8 mouse cellular contexts compared by ENCODE assay signal in the genomic region with DNA sequence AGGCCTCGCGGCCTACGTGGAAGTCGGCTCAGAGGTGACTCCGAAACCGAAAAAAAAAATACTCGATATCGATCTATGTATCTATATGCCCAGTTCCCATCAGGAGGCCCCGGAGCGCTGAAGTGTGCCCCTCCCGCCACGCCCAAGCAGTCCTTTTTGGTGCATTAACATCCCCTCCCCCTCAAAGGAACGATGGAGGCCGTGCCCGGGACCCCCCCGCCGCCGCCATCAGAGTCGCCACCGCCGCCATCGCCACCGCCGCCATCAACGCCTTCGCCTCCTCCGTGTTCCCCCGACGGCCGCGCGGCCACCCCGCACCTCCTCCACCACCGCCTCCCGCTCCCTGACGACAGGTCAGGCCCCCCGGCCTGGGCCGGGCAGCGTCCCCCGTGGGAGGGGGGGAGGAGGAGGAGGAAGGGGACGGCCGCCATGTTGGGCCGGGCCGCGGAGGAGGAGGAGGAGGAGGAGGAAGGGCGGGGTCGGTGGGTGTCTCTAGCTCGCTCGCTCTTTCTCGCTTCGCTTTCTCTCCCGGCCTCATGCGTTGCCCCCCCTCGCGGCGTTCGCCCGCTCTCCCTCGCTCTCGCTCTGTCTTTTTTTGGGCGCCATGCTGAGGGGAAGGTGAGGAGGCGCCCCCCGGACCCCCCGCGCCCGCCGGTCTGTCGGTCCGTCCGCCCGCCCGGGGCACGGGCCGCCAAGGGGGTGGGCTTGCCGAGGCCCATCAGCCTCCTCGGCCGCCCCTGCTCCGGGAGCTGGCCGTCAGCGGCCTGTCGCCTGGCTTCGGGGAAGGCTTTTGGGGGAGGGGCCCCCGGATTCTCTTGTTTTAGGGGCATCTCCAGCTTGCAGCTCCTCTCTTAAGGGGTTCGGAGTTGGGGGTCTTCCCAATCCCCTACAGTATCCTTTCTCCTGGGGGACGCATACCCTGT. TPM values are rescaled to one million over a fixed set of nuclear protein-coding genes. Genes with fewer than 3 reads are reported as not detected.
DNase-seq lines count a peak whose midpoint lies in the region; ATAC-seq and TF ChIP-seq lines count a peak whose summit lies in the region.

Gene Zc3h4 (plus strand): TSS at position 222 of the 923 bp plus-strand sequence.

- H3K4me1 ChIP-seq in ES-Bruce4 (ENCODE audit: control insufficient read depth, insufficient read depth, low read length): peaks cover 1% of the 10 kb centered on the region
- peaks cover 34% of the 10 kb centered on the region for H3K4me1 ChIP-seq in forebrain, embryonic 13.5 days
- peaks cover 27% of the 10 kb centered on the region for H3K4me1 ChIP-seq in heart, postnatal 0 days (ENCODE audit: control insufficient read depth, insufficient read depth)
- H3K4me1 ChIP-seq in liver, postnatal 0 days (ENCODE audit: insufficient read depth): peaks cover 36% of the 10 kb centered on the region
- peaks cover 36% of the 10 kb centered on the region for H3K4me1 ChIP-seq in neural tube, embryonic 13.5 days (replicated peaks)

- peak within 1 kb of the TSS; percentile 89 for H3K4me3 ChIP-seq in ES-Bruce4 (ENCODE audit: low read depth, low read length)
- H3K4me3 ChIP-seq in forebrain, embryonic 13.5 days: peak within 1 kb of the TSS; percentile 92
- peak within 1 kb of the TSS; percentile 92 for H3K4me3 ChIP-seq in heart, postnatal 0 days (ENCODE audit: low read depth, low read length)
- H3K4me3 ChIP-seq in liver, postnatal 0 days (ENCODE audit: low read depth, low read length): peak within 1 kb of the TSS; percentile 88
- H3K4me3 ChIP-seq in neural tube, embryonic 13.5 days: peak within 1 kb of the TSS; percentile 93

- TF ChIP-seq EP300 in ES-Bruce4 (IDR thresholded peaks at IDR 0.05; ENCODE audit: insufficient read depth, low read depth, low read length): no peak
- no peak; the same call in 1 of the 2 replicates for TF ChIP-seq EP300 in heart, postnatal 0 days (IDR thresholded peaks at IDR 0.05; ENCODE audit: low read depth)
- no peak for TF ChIP-seq EP300 in liver, postnatal 0 days (IDR thresholded peaks at IDR 0.05; ENCODE audit: low read depth)

- no peaks in the 10 kb centered on the region for H3K27me3 ChIP-seq in ES-Bruce4 (ENCODE audit: control insufficient read depth, insufficient read depth, low read length, poor library complexity, severe bottlenecking)
- H3K27me3 ChIP-seq in forebrain, embryonic 13.5 days: no peaks in the 10 kb centered on the region
- no peaks in the 10 kb centered on the region for H3K27me3 ChIP-seq in heart, postnatal 0 days (ENCODE audit: control insufficient read depth, insufficient read depth, low read length)
- no peaks in the 10 kb centered on the region for H3K27me3 ChIP-seq in liver, postnatal 0 days (ENCODE audit: insufficient read depth, low read length)
- H3K27me3 ChIP-seq in neural tube, embryonic 13.5 days: no peaks in the 10 kb centered on the region

- peak within 1 kb of the TSS; percentile 99 for H3K27ac ChIP-seq in ES-Bruce4 (ENCODE audit: insufficient read depth, low read length)
- peak within 1 kb of the TSS; percentile 100 for H3K27ac ChIP-seq in forebrain, embryonic 13.5 days
- H3K27ac ChIP-seq in heart, postnatal 0 days (ENCODE audit: low read depth): peak within 1 kb of the TSS; percentile 100
- H3K27ac ChIP-seq in liver, postnatal 0 days (ENCODE audit: low read depth): peak within 1 kb of the TSS; percentile 100
- peak within 1 kb of the TSS; percentile 100 for H3K27ac ChIP-seq in neural tube, embryonic 13.5 days (replicated peaks)

- H3K9ac ChIP-seq in ES-Bruce4 (ENCODE audit: low read depth, poor library complexity, severe bottlenecking): peak within 1 kb of the TSS; percentile 97
- H3K9ac ChIP-seq in forebrain, embryonic 13.5 days: peak within 1 kb of the TSS; percentile 100
- peak within 1 kb of the TSS; percentile 99 for H3K9ac ChIP-seq in heart, postnatal 0 days (replicated peaks; ENCODE audit: low read depth, low read length)
- H3K9ac ChIP-seq in liver, postnatal 0 days (replicated peaks): peak within 1 kb of the TSS; percentile 100
- peak within 1 kb of the TSS; percentile 100 for H3K9ac ChIP-seq in neural tube, embryonic 13.5 days

- TF ChIP-seq POLR2A in ES-Bruce4 (IDR thresholded peaks at IDR 0.05; ENCODE audit: insufficient read depth, low read length): peak; percentile 7

- no peak for TF ChIP-seq CTCF in ES-Bruce4 (IDR thresholded peaks at IDR 0.05; ENCODE audit: low read depth, low read length)
- TF ChIP-seq CTCF in heart, postnatal 0 days (IDR thresholded peaks at IDR 0.05; ENCODE audit: low read depth): no peak; the same call in 1 of the 2 replicates
- peak; percentile 30; the same call in 1 of the 2 replicates for TF ChIP-seq CTCF in liver, postnatal 0 days (IDR thresholded peaks at IDR 0.05; ENCODE audit: low read depth)

- H3K36me3 ChIP-seq in ES-Bruce4 (ENCODE audit: control insufficient read depth, insufficient read depth, low read length, poor library complexity, severe bottlenecking): peaks cover 4% of the 10 kb centered on the region; the same call in 1 of the 2 replicates
- no peaks in the 10 kb centered on the region for H3K36me3 ChIP-seq in forebrain, embryonic 13.5 days (ENCODE audit: poor library complexity, severe bottlenecking)
- H3K36me3 ChIP-seq in heart, postnatal 0 days (replicated peaks; ENCODE audit: control insufficient read depth, insufficient read depth, low read length): no peaks in the 10 kb centered on the region
- 0 out of 2 replicates have a peak, but pooled peaks cover 2% of the 10 kb centered on the region for H3K36me3 ChIP-seq in liver, postnatal 0 days (replicated peaks; ENCODE audit: insufficient read depth, low read length)
- H3K36me3 ChIP-seq in neural tube, embryonic 13.5 days: no peaks in the 10 kb centered on the region

- ATAC-seq in cerebellum, adult (ENCODE audit: insufficient number of reproducible peaks, low FRiP score, low TSS enrichment): peak; percentile 18; the same call in 1 of the 2 replicates
- ATAC-seq in forebrain, embryonic 13.5 days: peak; percentile 48
- peak; percentile 42 for ATAC-seq in heart, postnatal 0 days (ENCODE audit: insufficient read depth, low read depth)
- peak; percentile 47 for ATAC-seq in liver, postnatal 0 days
- peak; percentile 32 for ATAC-seq in neural tube, embryonic 13.5 days (ENCODE audit: low read depth)

- under 1% methylated on average over 62 of the region's 85 CpGs for WGBS in forebrain, embryonic 13.5 days
- WGBS in heart, postnatal 0 days: under 1% methylated on average over 58 of the region's 85 CpGs
- under 1% methylated on average over 52 of the region's 85 CpGs for WGBS in liver, postnatal 0 days (ENCODE audit: insufficient replicate concordance)
- WGBS in neural tube, embryonic 13.5 days: under 1% methylated on average over 76 of the region's 85 CpGs

- peak; percentile 91 for DNase-seq in heart, postnatal 0 days (ENCODE audit: low spot score)
- DNase-seq in kidney, postnatal 4 days: peak; percentile 90 to 94
- peak; percentile 92 for DNase-seq in liver, postnatal 0 days
- peak; percentile 76 for DNase-seq in telencephalon, adult 2 months (ENCODE audit: low read depth, low spot score)

- no peaks in the 10 kb centered on the region for H3K9me3 ChIP-seq in ES-Bruce4 (replicated peaks; ENCODE audit: control insufficient read depth, insufficient read depth, low read length, poor library complexity, severe bottlenecking)
- no peaks in the 10 kb centered on the region for H3K9me3 ChIP-seq in forebrain, embryonic 13.5 days (replicated peaks)
- H3K9me3 ChIP-seq in heart, postnatal 0 days (replicated peaks; ENCODE audit: control insufficient read depth, low read length): no peaks in the 10 kb centered on the region
- H3K9me3 ChIP-seq in liver, postnatal 0 days (ENCODE audit: low read length): no peaks in the 10 kb centered on the region
- no peaks in the 10 kb centered on the region for H3K9me3 ChIP-seq in neural tube, embryonic 13.5 days

- peak within 1 kb of the TSS; percentile 72 for H3K4me2 ChIP-seq in forebrain, embryonic 13.5 days
- H3K4me2 ChIP-seq in heart, postnatal 0 days (ENCODE audit: low read depth, low read length): peak within 1 kb of the TSS; percentile 94
- H3K4me2 ChIP-seq in liver, postnatal 0 days (ENCODE audit: low read depth, low read length): peak within 1 kb of the TSS; percentile 86
- H3K4me2 ChIP-seq in neural tube, embryonic 13.5 days: peak within 1 kb of the TSS; percentile 77

RNA-seq across cellular contexts. Expression of gene Zc3h4, which starts in this region (rescaled TPM):
- 48.3 and 51.2 TPM in 2 replicates for polyA plus RNA-seq in ES-Bruce4 (2011; ENCODE audit: insufficient read depth, insufficient read length, low read depth, missing spikeins)
- polyA plus RNA-seq in forebrain, embryonic 13.5 days (2015; fragmentation: Nextera tagmentation; extraction: Ambion mirVana): 19.5 and 20.5 TPM in 2 replicates
- total RNA-seq in heart, postnatal 0 days (2014; rRNA removed; ENCODE audit: low replicate concordance): 16.5 and 16.9 TPM in 2 replicates
- polyA plus RNA-seq in heart, postnatal 0 days (2015; fragmentation: Nextera tagmentation; extraction: Ambion mirVana): 4.4 and 5.0 TPM in 2 replicates
- 4.7 and 5.2 TPM in 2 replicates for polyA plus RNA-seq in liver, postnatal 0 days (2015; fragmentation: Nextera tagmentation; extraction: Ambion mirVana)
- 16.8 and 19.9 TPM in 2 replicates for polyA plus RNA-seq in neural tube, embryonic 13.5 days (2015; fragmentation: Nextera tagmentation; extraction: Ambion mirVana)

Comparison
In these comparisons a context has a peak if more than half of its experiments do, and no peak if none do; other contexts are left out.
1. Peak in every context shown above with its lines: DNase-seq, ATAC-seq, H3K4me3 ChIP-seq and H3K27ac ChIP-seq.